Mouse (Mus musculus) forebrain, embryonic 15.5 days (tissue): ENCODE measurements around the gene Slc25a36. TPM values are rescaled to one million over a fixed set of nuclear protein-coding genes. Genes with fewer than 3 reads are reported as not detected.

Experiments used
- ATAC-seq: fragments of 200-750 bp; cut with Nextera tagmentation; replicated peaks from 2 replicates; pipeline ENCODE4 v1.8.0; 2017; ENCODE audit warnings: mild to moderate bottlenecking, moderate TSS enrichment, moderate library complexity
- H3K27ac ChIP-seq: fragments of 300-500 bp; sonication (generic); replicated peaks from 2 replicates; pipeline ENCODE4 v1.5.1; 2015; ENCODE audit warnings: mild to moderate bottlenecking, inconsistent platforms
- H3K27me3 ChIP-seq: fragments of 300-500 bp; sonication (generic); 2 replicates; pipeline ENCODE4 v1.6.1; 2015; ENCODE audit warnings: inconsistent platforms
- H3K36me3 ChIP-seq: fragments of 300-500 bp; sonication (generic); 2 replicates; pipeline ENCODE4 v1.6.1; 2015; ENCODE audit warnings: mild to moderate bottlenecking, inconsistent platforms
- H3K4me1 ChIP-seq: fragments of 300-500 bp; sonication (generic); 2 replicates; pipeline ENCODE4 v1.6.1; 2015; ENCODE audit warnings: inconsistent platforms
- H3K4me2 ChIP-seq: fragments of 300-500 bp; sonication (generic); replicated peaks from 2 replicates; pipeline ENCODE4 v1.6.1; 2015; ENCODE audit warnings: mild to moderate bottlenecking, inconsistent platforms
- H3K4me3 ChIP-seq: fragments of 300-500 bp; sonication (generic); 2 replicates; pipeline ENCODE4 v1.5.1; 2015; ENCODE audit warnings: mild to moderate bottlenecking, inconsistent platforms
- H3K9ac ChIP-seq: fragments of 300-500 bp; sonication (generic); replicated peaks from 2 replicates; pipeline ENCODE4 v1.6.1; 2015; ENCODE audit warnings: mild to moderate bottlenecking, inconsistent platforms
- H3K9me3 ChIP-seq: fragments of 300-500 bp; sonication (generic); 2 replicates; pipeline ENCODE4 v1.6.1; 2016; ENCODE audit warnings: inconsistent platforms
- WGBS: fragments of 180-500 bp; shearing (Covaris S2); methylation state at CpG from one replicate; pipeline ENCODE4 v1.1.7; 2015; ENCODE audit warnings: mixed read lengths; 5-methylcytosine and 5-hydroxymethylcytosine counted together
- polyA plus RNA-seq: library from polyadenylated mRNA; unstranded; fragments of >200 nt; fragmentation: Nextera tagmentation; extraction: Ambion mirVana; gene quantifications from 2 replicates; pipeline ENCODE4 v1.2.1, GENCODE M21; 2015

Slc25a36 gene
- polyA plus RNA-seq, 1 experiment from 2014 or later: 75.1 TPM

GRCm38 (mm10) chr9:97026006-97026405 is 85.0 kb downstream of the Slc25a36 start:
- no peaks in the 10 kb centered on the region for H3K9me3 ChIP-seq
- no peak for ATAC-seq
- no peak overlapping the region for H3K27ac ChIP-seq
- H3K27me3 ChIP-seq: no peaks in the 10 kb centered on the region
- H3K36me3 ChIP-seq: no peaks in the 10 kb centered on the region
- no peak overlapping the region for H3K4me2 ChIP-seq
- no peak overlapping the region for H3K9ac ChIP-seq
- H3K4me3 ChIP-seq: no peak overlapping the region
- 86% methylated on average over 4 of the region's 4 CpGs for WGBS
- no peaks in the 10 kb centered on the region for H3K4me1 ChIP-seq

Other genes starting within 250 kb of the Slc25a36 start
- 33.8 and 36.6 TPM in 2 replicates for gene Pxylp1, start 218.5 kb downstream of the Slc25a36 start, polyA plus RNA-seq
- 24.7 and 25.6 TPM in 2 replicates for gene Spsb4, start 92.3 kb downstream of the Slc25a36 start, polyA plus RNA-seq